Mouse (Mus musculus) intestine, embryonic 14.5 days (tissue): ENCODE data around the gene Etl4. TPM values are rescaled to one million over a fixed set of nuclear protein-coding genes. Genes with fewer than 3 reads are reported as not detected.
A peak's percentile ranks its signal among the peaks of the same experiment; 100 is the strongest.

Experiments used
- ATAC-seq: fragments of 200-750 bp; cut with Nextera tagmentation; replicated peaks from 2 replicates; pipeline ENCODE4 v1.8.0; 2017; ENCODE audit warnings: low read depth, moderate number of reproducible peaks, moderate TSS enrichment, moderate library complexity; ENCODE audit not compliant: low FRiP score, low TSS enrichment
- DNase-seq: peaks from one replicate; pipeline ENCODE4 v3.0.0-alpha.2; 2018; ENCODE audit warnings: low spot score
- H3K27ac ChIP-seq: fragments of 300-500 bp; sonication (generic); 2 replicates; pipeline ENCODE4 v1.5.1; 2014; ENCODE audit warnings: low read depth, mild to moderate bottlenecking, control low read depth
- H3K27me3 ChIP-seq: fragments of 300-500 bp; sonication (generic); replicated peaks from 2 replicates; pipeline ENCODE4 v1.6.1; 2014; ENCODE audit warnings: low read length, control low read depth; ENCODE audit not compliant: control insufficient read depth, insufficient read depth
- H3K36me3 ChIP-seq: fragments of 300-500 bp; sonication (generic); 2 replicates; pipeline ENCODE4 v1.6.1; 2014; ENCODE audit warnings: low read length, control low read depth; ENCODE audit not compliant: control insufficient read depth, insufficient read depth
- H3K4me1 ChIP-seq: fragments of 300-500 bp; sonication (generic); replicated peaks from 2 replicates; pipeline ENCODE4 v1.6.1; 2014; ENCODE audit warnings: low read length, control low read depth, mixed read lengths; ENCODE audit not compliant: control insufficient read depth, insufficient read depth
- H3K4me2 ChIP-seq: fragments of 300-500 bp; sonication (generic); 2 replicates; pipeline ENCODE4 v1.6.1; 2014; ENCODE audit warnings: low read length
- H3K4me3 ChIP-seq: fragments of 300-500 bp; sonication (generic); 2 replicates; pipeline ENCODE4 v1.5.1; 2014; ENCODE audit warnings: low read depth, low read length, control low read depth, mixed read lengths
- H3K9ac ChIP-seq: fragments of 300-500 bp; sonication (generic); 2 replicates; pipeline ENCODE4 v1.6.1; 2014; ENCODE audit warnings: mild to moderate bottlenecking, low read length
- H3K9me3 ChIP-seq: fragments of 300-500 bp; sonication (generic); 2 replicates; pipeline ENCODE4 v1.6.1; 2016; ENCODE audit warnings: low read length, control low read depth; ENCODE audit not compliant: control insufficient read depth
- WGBS: fragments of 180-500 bp; shearing (Covaris S2); extraction: QIAGEN DNeasy Blood & Tissue Kit; methylation state at CpG from one replicate; pipeline ENCODE4 v1.1.7; 2014; 5-methylcytosine and 5-hydroxymethylcytosine counted together
- polyA plus RNA-seq: library from polyadenylated mRNA; unstranded; fragments of >200 nt; fragmentation: Nextera tagmentation; extraction: Ambion mirVana; gene quantifications from 2 replicates; pipeline ENCODE4 v1.2.1, GENCODE M21; 2014

The Etl4 gene
- polyA plus RNA-seq, 1 experiment from 2014 or later, result 47.8 TPM

DNA sequence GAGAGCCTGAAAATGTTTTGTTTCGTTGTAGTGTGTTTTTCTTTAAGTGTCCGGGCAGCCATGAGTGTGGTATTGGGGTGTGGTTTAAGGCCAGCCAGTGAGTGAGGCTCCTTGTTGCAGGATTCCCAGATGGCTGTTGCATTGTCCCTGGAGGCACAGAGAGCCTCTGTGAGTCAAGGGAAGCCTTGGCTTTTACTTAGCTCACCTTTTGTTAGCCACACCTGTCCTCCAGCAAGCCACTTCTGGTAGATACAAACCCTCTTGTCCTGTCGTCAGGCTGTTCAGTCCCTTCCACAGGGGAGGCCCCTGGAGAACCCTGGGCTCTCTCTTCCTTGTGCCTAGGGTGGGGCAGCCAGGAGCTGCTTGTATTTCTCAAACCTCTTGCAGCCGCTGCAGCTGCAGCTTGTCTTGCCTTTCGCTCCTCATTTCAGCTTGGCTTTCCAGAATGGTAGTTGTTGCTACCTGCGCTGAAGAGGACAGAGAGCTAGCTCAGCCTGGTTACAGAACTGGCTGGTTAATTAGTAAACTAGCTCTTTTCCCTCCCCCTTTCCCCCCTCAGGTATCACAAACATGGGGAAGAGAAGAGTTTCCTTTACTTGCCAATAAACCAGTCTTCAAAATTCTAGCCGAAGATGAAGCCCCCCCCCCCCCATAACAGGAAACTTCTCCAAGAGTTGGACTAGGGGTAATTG lies 826.9 kb downstream of the Etl4 start:
- DNase-seq (no peak), ATAC-seq (peak; percentile 61)

DNA sequence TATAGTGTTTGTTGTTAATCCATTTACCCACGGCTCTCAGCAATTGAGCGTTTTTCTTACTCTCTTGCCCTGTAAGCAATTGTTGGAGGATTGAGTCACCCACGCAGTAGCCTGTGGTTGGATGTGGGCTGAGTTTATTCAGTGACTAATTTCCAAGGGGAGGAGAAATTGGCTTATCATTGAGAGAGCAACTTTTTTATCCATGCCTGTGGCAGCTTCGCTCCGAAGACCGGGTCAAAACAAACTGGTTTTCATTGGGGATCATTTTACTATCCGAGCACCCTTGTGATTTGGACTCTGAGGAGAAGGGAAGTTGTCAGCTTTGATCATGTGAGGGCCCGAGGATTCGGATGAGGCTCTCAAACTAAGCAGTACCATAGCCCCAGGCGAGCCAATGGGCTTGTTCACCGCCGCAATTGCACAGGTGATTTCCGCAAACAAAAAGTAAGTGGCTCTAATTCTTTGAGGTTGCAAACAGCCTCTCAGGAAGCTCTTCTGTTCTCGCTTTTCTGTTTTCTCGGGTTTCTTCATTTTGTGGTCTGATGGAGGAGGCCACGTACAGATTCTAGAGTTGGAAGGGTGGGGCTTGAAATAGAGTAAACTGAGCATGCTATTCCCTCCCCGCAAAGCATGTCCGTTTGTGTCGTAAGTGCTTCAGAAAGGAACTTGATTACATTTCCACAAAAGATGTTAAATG lies 827.7 kb downstream of the Etl4 start:
- peak; percentile 54; the same call in 1 of the 2 replicates for ATAC-seq
- Histone ChIP-seq H3K27ac (peak overlapping the region; percentile 81; the same call in 1 of the 2 replicates), H3K4me1 (peaks cover 6% of the 10 kb centered on the region; the same call in 1 of the 2 replicates), H3K4me3 (peak overlapping the region; percentile 25), H3K4me2 (peak overlapping the region; percentile 39), H3K27me3 (no peaks in the 10 kb centered on the region), H3K9me3 (no peaks in the 10 kb centered on the region), H3K9ac (no peak overlapping the region), H3K36me3 (no peaks in the 10 kb centered on the region)
- 63% methylated on average over 19 of the region's 19 CpGs for WGBS
- peak; percentile 60 for DNase-seq

More for the DNA sequence above, 826.9 kb downstream of the Etl4 start:
- Histone ChIP-seq H3K9ac (no peak overlapping the region), H3K4me2 (peak overlapping the region; percentile 39), H3K4me3 (0 out of 2 replicates have a peak overlapping the region, but pooled peaks have one; percentile 4), H3K36me3 (no peaks in the 10 kb centered on the region), H3K27ac (peak overlapping the region; percentile 81), H3K4me1 (peaks cover 6% of the 10 kb centered on the region; the same call in 1 of the 2 replicates), H3K27me3 (no peaks in the 10 kb centered on the region), H3K9me3 (no peaks in the 10 kb centered on the region)
- 57% methylated on average over 7 of the region's 7 CpGs for WGBS

GRCm38 (mm10) chr2:20737837-20738236 lies 828.3 kb downstream of the Etl4 start:
- DNase-seq, result no peak
- H3K9ac ChIP-seq, result no peak overlapping the region
- 51% methylated on average over 4 of the region's 4 CpGs for WGBS
- H3K4me1 ChIP-seq, result peaks cover 6% of the 10 kb centered on the region; the same call in 1 of the 2 replicates
- H3K4me2 ChIP-seq, result peak overlapping the region; percentile 35
- no peaks in the 10 kb centered on the region for H3K9me3 ChIP-seq
- no peak for ATAC-seq
- H3K27me3 ChIP-seq, result no peaks in the 10 kb centered on the region
- peak overlapping the region; percentile 25 for H3K4me3 ChIP-seq
- no peaks in the 10 kb centered on the region; the same call in 1 of the 2 replicates for H3K36me3 ChIP-seq
- H3K27ac ChIP-seq, result 0 out of 2 replicates have a peak overlapping the region, but pooled peaks have one; percentile 9

GRCm38 (mm10) chr2:20747723-20748122 lies 838.1 kb downstream of the Etl4 start:
- H3K4me2 ChIP-seq, result no peak overlapping the region
- no peak overlapping the region for H3K9ac ChIP-seq
- DNase-seq (no peak), ATAC-seq (no peak)
- no peak overlapping the region for H3K27ac ChIP-seq
- H3K4me3 ChIP-seq, result no peak overlapping the region
- no peaks in the 10 kb centered on the region for H3K9me3 ChIP-seq
- no peaks in the 10 kb centered on the region for H3K4me1 ChIP-seq
- peaks cover 27% of the 10 kb centered on the region for H3K36me3 ChIP-seq
- H3K27me3 ChIP-seq, result no peaks in the 10 kb centered on the region
- 68% methylated on average over 1 of the region's 1 CpGs for WGBS

- Histone ChIP-seq H3K4me1 (no peaks in the 10 kb centered on the region), H3K4me2 (no peak overlapping the region), H3K27ac (no peak overlapping the region), H3K9ac (no peak overlapping the region), H3K36me3 (peaks cover 24% of the 10 kb centered on the region), H3K4me3 (no peak overlapping the region), H3K27me3 (no peaks in the 10 kb centered on the region), H3K9me3 (no peaks in the 10 kb centered on the region)
- DNase-seq (no peak), ATAC-seq (no peak)
- 50% methylated on average over 1 of the region's 1 CpGs for WGBS
These were observed 838.9 kb downstream of the Etl4 start for GRCm38 (mm10) chr2:20748481-20748880.

DNA sequence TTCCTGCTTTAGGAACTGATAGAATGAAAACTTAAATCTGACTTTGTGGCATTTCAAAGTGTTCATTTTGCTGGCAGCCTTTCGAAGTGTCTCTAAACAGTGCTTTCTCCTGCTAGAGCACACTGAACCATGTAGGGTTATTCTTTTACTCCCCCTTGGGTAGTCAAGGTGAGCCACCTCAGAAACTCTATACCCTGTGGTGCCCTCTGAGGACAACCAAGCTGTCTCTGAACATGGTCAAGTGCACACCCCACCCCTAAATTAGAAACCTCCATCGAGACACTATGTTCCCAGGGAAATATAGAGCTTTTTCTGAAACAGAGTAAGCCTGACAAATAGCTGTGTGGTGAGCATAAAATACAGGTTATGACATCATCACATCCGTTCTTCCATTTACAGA lies 840.1 kb downstream of the Etl4 start:
- WGBS, result 87% methylated on average over 3 of the region's 3 CpGs
- H3K36me3 ChIP-seq, result peaks cover 13% of the 10 kb centered on the region; the same call in 1 of the 2 replicates
- no peak overlapping the region for H3K4me3 ChIP-seq

GRCm38 (mm10) chr2:20753282-20754110 lies 843.9 kb downstream of the Etl4 start:
- Histone ChIP-seq H3K4me2 (no peak overlapping the region), H3K9me3 (no peaks in the 10 kb centered on the region), H3K9ac (no peak overlapping the region), H3K4me3 (no peak overlapping the region), H3K27ac (peak overlapping the region; percentile 70), H3K36me3 (0 out of 2 replicates have a peak, but pooled peaks cover 3% of the 10 kb centered on the region), H3K4me1 (no peaks in the 10 kb centered on the region), H3K27me3 (no peaks in the 10 kb centered on the region)
- ATAC-seq (peak; percentile 75; the same call in 1 of the 2 replicates), DNase-seq (no peak)
- WGBS, result 74% methylated on average over 8 of the region's 8 CpGs

More for the DNA sequence above, 840.1 kb downstream of the Etl4 start:
- no peaks in the 10 kb centered on the region for H3K9me3 ChIP-seq
- H3K27ac ChIP-seq, result no peak overlapping the region
- no peaks in the 10 kb centered on the region for H3K4me1 ChIP-seq
- H3K9ac ChIP-seq, result no peak overlapping the region
- no peaks in the 10 kb centered on the region for H3K27me3 ChIP-seq
- no peak overlapping the region for H3K4me2 ChIP-seq
- no peak for DNase-seq
- no peak for ATAC-seq

DNA sequence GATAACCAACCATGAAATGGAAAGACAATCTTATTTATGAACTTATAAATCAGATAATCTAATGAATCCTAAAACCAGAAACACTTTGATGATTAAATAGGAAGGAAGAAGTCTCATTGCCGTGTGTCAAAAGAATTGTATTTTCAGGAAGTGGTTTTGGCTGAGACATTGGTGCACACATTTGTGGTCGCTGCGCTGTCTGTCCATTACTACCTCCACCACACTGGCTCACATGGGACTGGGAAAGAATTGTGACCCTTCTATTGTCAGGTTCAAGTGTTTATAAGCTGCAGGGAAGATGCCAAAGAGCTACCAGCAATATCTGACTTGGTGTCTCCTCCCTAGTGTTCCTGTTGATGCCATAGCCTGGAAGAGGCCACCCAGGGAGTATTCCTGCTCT lies 847.4 kb downstream of the Etl4 start:
- Histone ChIP-seq H3K4me1 (no peaks in the 10 kb centered on the region), H3K36me3 (peaks cover 6% of the 10 kb centered on the region; the same call in 1 of the 2 replicates), H3K9ac (no peak overlapping the region), H3K4me2 (no peak overlapping the region), H3K27ac (no peak overlapping the region), H3K9me3 (no peaks in the 10 kb centered on the region), H3K4me3 (no peak overlapping the region), H3K27me3 (no peaks in the 10 kb centered on the region)
- ATAC-seq (no peak), DNase-seq (no peak)
- WGBS, result 93% methylated on average over 3 of the region's 3 CpGs
